Mouse (Mus musculus): Measurements from ENCODE around the gene Ppa1. TPM values are rescaled to one million over a fixed set of nuclear protein-coding genes. Genes with fewer than 3 reads are reported as not detected.
A peak's percentile ranks its signal among the peaks of the same experiment; 100 is the strongest.

Ppa1 gene
- polyA plus RNA-seq, 1 experiment: 99.8 TPM

- no peak for DNase-seq (ENCODE audit: low spot score)
Observed at GRCm38 (mm10) chr10:61695703-61696559, 47.6 kb downstream of the Ppa1 start.

DNA sequence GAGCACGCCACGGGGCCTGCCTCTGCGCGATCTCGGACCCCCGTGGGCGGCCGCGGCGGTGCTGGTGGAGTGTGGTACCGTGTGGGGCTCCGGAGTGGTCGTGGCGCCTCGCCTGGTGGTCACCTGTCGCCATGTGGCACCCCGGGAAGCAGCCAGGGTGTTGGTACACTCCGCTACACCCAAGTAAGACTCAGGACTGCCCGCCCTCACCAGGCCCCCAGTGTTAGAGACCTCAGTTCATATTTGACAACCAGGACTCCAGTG is 48.1 kb downstream of the Ppa1 start:
- DNase-seq (ENCODE audit: low spot score): no peak

GRCm38 (mm10) chr10:61697028-61697427 is 48.7 kb downstream of the Ppa1 start:
- DNase-seq (ENCODE audit: low spot score): no peak

GRCm38 (mm10) chr10:61704663-61705062 is 56.3 kb downstream of the Ppa1 start:
- no peak for DNase-seq (ENCODE audit: low spot score)

DNA sequence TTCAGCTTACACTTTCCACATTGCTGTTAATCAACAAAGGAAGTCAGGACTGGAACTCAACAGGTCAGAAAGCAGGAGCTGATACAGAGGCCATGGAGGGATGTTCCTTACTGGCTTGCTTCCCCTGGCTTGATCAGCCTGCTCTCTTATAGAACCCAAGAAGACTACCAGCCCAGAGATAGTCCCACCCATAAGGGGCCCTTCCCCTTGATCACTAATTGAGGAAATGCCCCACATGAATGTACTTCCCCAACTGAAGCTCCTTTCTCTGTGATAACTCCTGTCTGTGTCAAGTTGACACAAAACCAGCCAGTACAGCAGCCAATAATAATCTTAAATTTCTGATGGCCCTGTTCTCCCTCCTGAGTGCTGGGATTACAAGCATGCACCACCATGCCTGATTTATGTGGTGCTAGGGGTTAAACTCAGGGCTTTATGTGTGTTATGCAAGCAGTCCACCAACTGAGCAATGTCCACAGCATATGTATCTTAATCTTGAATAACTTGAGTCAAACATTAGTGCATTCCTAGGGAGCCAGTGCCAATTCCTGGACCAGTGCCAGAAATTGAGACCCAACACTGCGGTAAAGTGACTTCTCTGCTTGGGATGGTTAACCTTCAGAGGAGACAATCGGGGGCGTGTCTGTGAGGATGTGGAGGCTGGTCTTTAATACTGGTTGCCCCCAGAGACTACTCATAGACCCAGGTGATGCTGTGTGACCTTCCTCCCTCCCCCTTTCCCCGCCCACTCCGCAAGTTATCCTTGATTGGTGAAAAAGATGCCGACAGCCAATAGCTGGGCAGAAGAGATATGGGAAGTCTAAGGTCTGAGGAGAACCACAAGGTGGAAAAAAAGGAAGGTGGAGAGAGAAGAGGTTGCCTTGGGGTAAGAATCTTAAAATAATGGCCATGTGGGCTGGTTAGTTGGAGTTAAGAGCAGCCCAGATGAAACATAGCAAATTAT is 58.3 kb downstream of the Ppa1 start:
- DNase-seq (ENCODE audit: low spot score): no peak

- DNase-seq (ENCODE audit: low spot score): no peak
Observed at GRCm38 (mm10) chr10:61713601-61714000, 65.2 kb downstream of the Ppa1 start.

- DNase-seq (ENCODE audit: low spot score): no peak
Observed at GRCm38 (mm10) chr10:61714146-61714545, 65.8 kb downstream of the Ppa1 start.

DNA sequence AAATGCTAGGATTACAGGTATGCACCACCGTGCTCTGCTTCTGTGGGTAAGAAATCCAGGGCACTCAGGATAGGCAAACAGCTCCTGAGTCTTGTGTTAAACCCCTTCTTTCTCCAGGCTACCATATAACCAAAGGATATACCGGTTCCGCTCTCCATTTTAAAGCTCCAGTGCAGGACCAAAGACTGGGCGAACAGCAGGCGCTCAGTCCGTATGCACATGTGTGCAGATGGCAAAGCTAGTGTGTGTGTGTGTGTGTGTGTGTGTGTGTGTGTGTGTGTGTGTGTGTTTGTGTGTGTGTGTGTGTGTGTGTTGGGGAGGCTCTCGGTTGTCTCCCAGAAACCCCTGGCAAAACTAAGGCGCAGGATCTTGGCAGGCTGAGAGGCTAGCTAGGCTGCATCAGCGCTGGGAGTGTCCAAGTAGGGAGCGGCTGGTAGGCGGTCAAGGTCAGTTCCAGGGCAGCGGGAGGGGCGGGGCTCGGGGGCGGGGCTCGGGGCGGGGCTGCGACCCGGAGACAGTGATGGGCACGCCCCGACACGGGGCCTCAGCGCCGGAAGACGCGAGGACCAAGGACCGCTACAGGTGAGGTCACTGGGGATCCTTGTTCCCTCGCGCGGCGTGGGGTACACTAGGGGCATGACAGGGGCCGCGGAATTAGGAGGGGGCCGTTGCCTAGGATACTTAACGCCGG is 66.6 kb downstream of the Ppa1 start, which contains the start of gene Aifm2:
Gene Aifm2 (plus strand): TSS at position 493 of the 691 bp plus-strand sequence.
- DNase-seq (ENCODE audit: low spot score): peak; percentile 59

DNA sequence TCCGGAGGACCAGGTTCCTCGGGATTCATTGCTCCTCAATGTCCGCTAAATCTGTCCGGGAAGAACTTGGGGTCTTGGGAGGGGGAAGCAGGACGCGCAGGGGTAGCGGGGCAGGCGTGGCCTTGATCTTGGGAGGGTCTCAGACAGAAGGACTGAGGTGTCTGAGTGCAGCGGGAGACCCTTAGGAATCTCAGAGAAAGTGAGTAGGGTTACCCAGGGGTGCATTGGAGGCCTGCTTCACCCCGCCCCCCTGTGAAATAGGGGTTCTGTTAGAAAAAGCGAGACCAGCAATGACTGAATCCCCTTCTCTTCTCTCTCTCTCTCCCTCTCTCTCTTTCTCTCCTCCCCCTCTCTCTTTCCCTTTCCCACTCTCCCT is 67.1 kb downstream of the Ppa1 start:
- no peak for DNase-seq (ENCODE audit: low spot score)

DNA sequence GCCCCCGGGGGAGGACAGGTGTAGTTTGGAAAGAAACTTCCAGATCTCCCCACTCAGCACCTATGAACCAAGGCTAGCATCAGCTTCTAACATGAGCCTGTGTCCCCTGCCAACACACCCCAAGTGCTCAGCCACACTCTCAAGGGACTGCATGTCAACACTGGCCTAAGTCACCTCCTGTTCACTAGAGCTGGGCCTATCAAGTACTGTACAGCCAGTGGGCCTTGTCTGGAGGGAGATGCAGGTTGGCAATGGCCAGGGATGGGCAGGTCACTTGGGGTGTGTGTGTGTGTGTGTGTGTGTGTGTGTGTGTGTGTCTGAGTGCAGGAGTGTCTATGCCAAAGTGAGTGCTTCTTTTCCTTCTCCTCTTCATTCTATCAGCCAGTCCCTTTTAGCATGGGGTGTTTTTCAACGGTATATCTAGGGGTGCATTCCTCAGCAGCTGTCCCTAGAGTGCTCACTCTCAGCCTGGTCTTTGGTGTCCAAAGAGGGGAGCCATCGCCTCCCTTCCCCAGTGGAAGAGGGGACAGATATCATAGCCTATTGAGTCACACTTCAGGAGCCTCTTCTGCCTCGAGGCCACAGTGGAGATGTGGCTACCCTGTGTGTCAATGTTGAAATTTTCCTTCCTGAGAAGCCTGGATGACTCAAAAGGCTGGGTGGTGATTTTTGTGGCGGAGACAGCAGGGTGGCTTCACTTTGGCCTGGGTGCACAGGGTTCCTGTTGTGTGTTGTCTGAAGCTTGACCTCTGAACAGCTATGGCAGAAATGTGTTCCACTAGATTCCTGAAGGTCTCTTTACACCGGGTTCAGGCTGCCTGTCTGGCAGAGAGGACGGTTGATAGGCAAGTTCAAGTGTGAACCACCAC is 67.9 kb downstream of the Ppa1 start:
- no peak for DNase-seq (ENCODE audit: low spot score)

DNA sequence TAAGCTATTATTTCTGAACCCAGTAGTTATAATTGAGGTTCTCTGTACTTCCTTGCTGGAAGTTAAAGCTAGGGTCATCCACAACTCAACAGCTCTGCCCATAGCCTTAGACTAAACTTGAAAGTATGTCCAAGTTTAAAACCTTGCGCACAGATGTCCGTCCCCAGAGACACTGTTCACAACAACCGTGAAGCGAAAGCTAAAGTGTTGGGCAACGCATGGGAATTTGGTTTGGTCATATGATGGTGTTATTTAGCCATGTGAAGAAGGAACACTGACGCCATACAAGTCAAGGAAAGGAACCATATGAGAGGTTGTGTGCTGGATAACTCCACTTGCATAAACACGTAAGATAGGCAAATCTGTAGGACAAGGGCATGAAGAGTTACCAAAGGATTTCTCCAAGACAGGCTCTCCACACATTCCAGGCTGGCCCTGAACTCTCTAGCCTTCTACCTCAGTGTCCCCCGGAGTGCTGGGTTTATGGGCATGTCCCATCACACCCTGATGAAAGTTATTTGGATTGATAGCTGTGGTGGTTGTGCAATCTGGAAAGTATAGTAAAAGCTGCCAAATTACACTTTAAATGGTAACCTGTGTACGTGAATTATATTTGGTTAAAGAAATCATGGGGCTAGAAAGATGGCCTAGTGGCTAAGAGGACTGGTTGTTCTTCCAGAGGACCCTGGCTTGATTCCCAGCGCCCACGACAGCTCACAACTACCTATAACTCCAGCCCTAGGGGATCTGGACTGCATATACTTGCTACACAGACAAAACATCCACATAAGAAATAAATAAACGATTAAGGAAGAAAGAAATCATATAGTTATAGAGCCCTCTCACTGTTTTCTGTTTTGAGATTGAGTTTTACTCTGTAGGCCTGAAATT is 69.3 kb downstream of the Ppa1 start:
- DNase-seq (ENCODE audit: low spot score): no peak

DNA sequence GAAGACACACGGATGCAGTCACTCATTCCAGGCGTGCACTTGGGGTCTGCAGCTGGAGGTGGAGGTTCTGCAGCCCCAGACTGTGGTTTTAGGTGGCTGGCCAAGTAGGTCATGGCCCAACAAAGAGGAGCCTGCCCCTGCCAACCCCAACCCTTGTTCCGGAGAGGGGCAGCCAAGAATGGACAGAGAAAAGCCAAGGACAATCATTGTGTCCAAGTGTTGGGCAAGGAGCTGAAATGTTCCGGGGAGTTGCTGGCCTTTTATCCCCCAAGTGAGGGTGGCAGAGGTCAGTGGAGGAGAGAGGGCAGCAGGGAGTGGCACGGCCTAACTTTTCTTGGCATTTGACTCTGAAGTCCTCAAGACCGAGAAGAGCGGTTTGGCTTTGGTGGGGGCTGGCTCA is 72.0 kb downstream of the Ppa1 start:
- DNase-seq (ENCODE audit: low spot score): no peak

- DNase-seq (ENCODE audit: low spot score): no peak
Observed at GRCm38 (mm10) chr10:61722215-61722614, 73.9 kb downstream of the Ppa1 start.

- no peak for DNase-seq (ENCODE audit: low spot score)
Observed at GRCm38 (mm10) chr10:61723271-61723670, 74.9 kb downstream of the Ppa1 start.

Other genes starting within 250 kb of the Ppa1 start
- 0.07 TPM in 1 of 2 replicates, not detected in the other for gene Nodal, start 230.6 kb upstream of the Ppa1 start, polyA plus RNA-seq (2012; rRNA removed)
- gene Eif4ebp2, start 195.9 kb upstream of the Ppa1 start, polyA plus RNA-seq (2012; rRNA removed): 60.2 and 86.0 TPM in 2 replicates
- 11.8 and 12.6 TPM in 2 replicates for gene Lrrc20, start 172.8 kb upstream of the Ppa1 start, polyA plus RNA-seq (2012; rRNA removed)
- gene Npffr1, start 53.1 kb upstream of the Ppa1 start, polyA plus RNA-seq (2012; rRNA removed): 0.03 and 0.04 TPM in 2 replicates
- 146 and 162 TPM in 2 replicates for gene Sar1a, start 31.7 kb downstream of the Ppa1 start, polyA plus RNA-seq (2012; rRNA removed)
- 25.6 and 25.8 TPM in 2 replicates for gene Tysnd1, start 47.0 kb downstream of the Ppa1 start, polyA plus RNA-seq (2012; rRNA removed)
- gene Aifm2, start 66.7 kb downstream of the Ppa1 start, polyA plus RNA-seq (2012; rRNA removed): 188 and 194 TPM in 2 replicates
- 19.5 and 20.0 TPM in 2 replicates for gene H2afy2, start 135.6 kb downstream of the Ppa1 start, polyA plus RNA-seq (2012; rRNA removed)

All from urinary bladder, adult 2 months (tissue).